Mouse (Mus musculus): Measurements from ENCODE around the gene Ppp1r2. TPM values are rescaled to one million over a fixed set of nuclear protein-coding genes. Genes with fewer than 3 reads are reported as not detected.
A peak's percentile ranks its signal among the peaks of the same experiment; 100 is the strongest.

The Ppp1r2 gene
- polyA plus RNA-seq, 1 experiment = 45.4 TPM

- Histone ChIP-seq H3K4me1 (ENCODE audit: control insufficient read depth, insufficient read depth, low read length) (peaks cover 11% of the 10 kb centered on the region), H3K4me3 (ENCODE audit: insufficient read depth, low read length) (no peak overlapping the region), H3K27ac (ENCODE audit: insufficient read depth, low read depth, low read length) (no peak overlapping the region)
- TF ChIP-seq CTCF (IDR thresholded peaks at IDR 0.05; ENCODE audit: low read depth, low read length) (no peak), POLR2A (IDR thresholded peaks at IDR 0.05; ENCODE audit: borderline replicate concordance, low read depth, low read length) (no peak)
Observed at GRCm38 (mm10) chr16:31213463-31213862, 61.6 kb downstream of the Ppp1r2 start.

- H3K4me3 ChIP-seq (ENCODE audit: insufficient read depth, low read length) = no peak overlapping the region
- H3K4me1 ChIP-seq (ENCODE audit: control insufficient read depth, insufficient read depth, low read length) = peaks cover 11% of the 10 kb centered on the region
- TF ChIP-seq POLR2A (IDR thresholded peaks at IDR 0.05; ENCODE audit: borderline replicate concordance, low read depth, low read length) = no peak
- TF ChIP-seq CTCF (IDR thresholded peaks at IDR 0.05; ENCODE audit: low read depth, low read length) = no peak
- no peak overlapping the region for H3K27ac ChIP-seq (ENCODE audit: insufficient read depth, low read depth, low read length)
Observed at GRCm38 (mm10) chr16:31211503-31211902, 63.6 kb downstream of the Ppp1r2 start.

DNA sequence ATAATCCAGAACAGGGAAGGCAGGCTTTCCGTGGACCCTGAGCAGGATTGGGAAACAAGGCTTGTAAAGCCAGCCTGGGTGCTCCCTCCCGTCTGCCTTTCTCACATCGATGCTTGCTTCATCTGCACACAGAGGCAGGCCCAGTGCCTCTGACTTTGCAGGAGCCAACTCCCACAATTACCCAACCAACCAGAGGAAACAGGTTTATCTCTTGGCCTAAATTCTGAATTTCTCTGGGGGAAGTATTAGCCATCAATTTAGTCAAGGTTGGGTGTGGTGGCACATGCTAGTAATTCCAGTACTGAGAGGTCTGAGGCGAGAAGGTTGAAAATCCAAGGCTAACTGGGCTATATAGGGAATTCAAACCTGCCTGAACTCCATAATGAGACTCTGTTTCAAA is 64.6 kb downstream of the Ppp1r2 start:
- TF ChIP-seq CTCF (IDR thresholded peaks at IDR 0.05; ENCODE audit: low read depth, low read length) (no peak), POLR2A (IDR thresholded peaks at IDR 0.05; ENCODE audit: borderline replicate concordance, low read depth, low read length) (no peak)
- Histone ChIP-seq H3K27ac (ENCODE audit: insufficient read depth, low read depth, low read length) (no peak overlapping the region), H3K4me1 (ENCODE audit: control insufficient read depth, insufficient read depth, low read length) (peaks cover 11% of the 10 kb centered on the region), H3K4me3 (ENCODE audit: insufficient read depth, low read length) (no peak overlapping the region)

GRCm38 (mm10) chr16:31209911-31210310 is 65.2 kb downstream of the Ppp1r2 start:
- no peak overlapping the region for H3K27ac ChIP-seq (ENCODE audit: insufficient read depth, low read depth, low read length)
- peak overlapping the region; percentile 52 for H3K4me3 ChIP-seq (ENCODE audit: insufficient read depth, low read length)

GRCm38 (mm10) chr16:31205726-31206125 is 69.4 kb downstream of the Ppp1r2 start:
- H3K4me1 ChIP-seq (ENCODE audit: control insufficient read depth, insufficient read depth, low read length) = peaks cover 11% of the 10 kb centered on the region
- H3K4me3 ChIP-seq (ENCODE audit: insufficient read depth, low read length) = no peak overlapping the region
- TF ChIP-seq POLR2A (IDR thresholded peaks at IDR 0.05; ENCODE audit: borderline replicate concordance, low read depth, low read length) = no peak
- TF ChIP-seq CTCF (IDR thresholded peaks at IDR 0.05; ENCODE audit: low read depth, low read length) = no peak
- H3K27ac ChIP-seq (ENCODE audit: insufficient read depth, low read depth, low read length) = no peak overlapping the region

More at GRCm38 (mm10) chr16:31209911-31210310, 65.2 kb downstream of the Ppp1r2 start:
- H3K4me1 ChIP-seq (ENCODE audit: control insufficient read depth, insufficient read depth, low read length) = peaks cover 11% of the 10 kb centered on the region
- no peak for TF ChIP-seq CTCF (IDR thresholded peaks at IDR 0.05; ENCODE audit: low read depth, low read length)
- no peak for TF ChIP-seq POLR2A (IDR thresholded peaks at IDR 0.05; ENCODE audit: borderline replicate concordance, low read depth, low read length)

DNA sequence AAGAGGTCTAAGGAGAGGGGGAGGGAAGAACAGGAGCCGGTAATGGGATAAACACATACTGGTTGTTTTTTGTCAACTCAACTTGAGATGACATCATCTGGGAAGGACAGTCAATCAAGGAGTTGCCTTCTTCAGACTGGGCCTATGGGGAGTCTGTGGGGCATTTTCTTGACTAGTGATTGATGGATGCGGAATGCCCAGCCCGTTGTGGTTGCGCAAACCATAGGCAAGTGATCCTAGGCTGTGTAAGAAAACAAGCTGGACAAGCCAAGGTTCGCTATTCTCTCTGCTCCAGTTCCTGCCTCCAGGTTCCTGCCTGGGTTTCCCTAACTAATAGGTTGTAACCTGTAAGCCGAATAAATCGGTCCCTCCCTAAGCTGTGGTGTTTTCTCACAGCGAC is 69.9 kb downstream of the Ppp1r2 start:
- Histone ChIP-seq H3K4me1 (ENCODE audit: control insufficient read depth, insufficient read depth, low read length) (peaks cover 9% of the 10 kb centered on the region), H3K27ac (ENCODE audit: insufficient read depth, low read depth, low read length) (no peak overlapping the region), H3K4me3 (ENCODE audit: insufficient read depth, low read length) (no peak overlapping the region)
- TF ChIP-seq CTCF (IDR thresholded peaks at IDR 0.05; ENCODE audit: low read depth, low read length) (no peak), POLR2A (IDR thresholded peaks at IDR 0.05; ENCODE audit: borderline replicate concordance, low read depth, low read length) (no peak)

DNA sequence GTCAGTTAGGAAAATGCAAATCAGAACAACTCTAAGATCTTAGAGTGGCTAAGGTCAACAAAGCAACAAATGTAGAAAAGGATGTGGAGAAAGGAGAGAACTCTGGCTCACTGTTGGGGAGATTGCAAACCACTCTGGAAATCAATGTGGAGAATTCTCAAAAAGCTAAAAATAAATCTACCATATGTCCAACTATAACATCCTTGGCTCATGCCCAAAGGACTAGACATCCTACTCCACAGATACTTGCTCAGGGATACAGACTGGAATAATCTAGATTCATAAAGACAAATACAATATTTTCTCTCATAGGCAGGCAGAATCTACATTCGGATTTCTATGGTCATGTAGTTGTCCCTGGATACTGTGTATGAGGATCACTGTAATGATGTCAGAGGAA is 70.9 kb downstream of the Ppp1r2 start:
- Histone ChIP-seq H3K4me1 (ENCODE audit: control insufficient read depth, insufficient read depth, low read length) (peaks cover 2% of the 10 kb centered on the region; the same call in 1 of the 2 replicates), H3K4me3 (ENCODE audit: insufficient read depth, low read length) (no peak overlapping the region), H3K27ac (ENCODE audit: insufficient read depth, low read depth, low read length) (no peak overlapping the region)
- TF ChIP-seq POLR2A (IDR thresholded peaks at IDR 0.05; ENCODE audit: borderline replicate concordance, low read depth, low read length) = no peak
- TF ChIP-seq CTCF (IDR thresholded peaks at IDR 0.05; ENCODE audit: low read depth, low read length) = no peak

DNA sequence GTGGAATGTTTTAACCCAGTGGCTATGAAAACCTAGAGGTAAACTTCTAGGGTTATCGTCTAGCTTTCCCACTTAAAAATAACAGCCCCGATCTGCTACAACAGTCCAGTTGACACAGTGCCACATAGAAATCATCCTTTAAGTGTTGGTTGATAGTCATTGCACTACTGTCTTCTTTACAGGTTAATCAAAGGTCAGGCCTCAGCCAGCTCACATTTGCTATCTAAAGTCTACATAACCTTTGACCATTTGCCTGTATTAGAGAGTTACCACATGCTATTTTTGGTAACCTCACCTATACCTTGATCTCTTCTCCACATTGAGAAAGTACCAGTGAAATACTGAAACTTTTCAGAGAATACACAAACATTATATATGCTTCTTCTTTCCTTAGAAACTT is 73.4 kb downstream of the Ppp1r2 start:
- Histone ChIP-seq H3K27ac (ENCODE audit: insufficient read depth, low read depth, low read length) (no peak overlapping the region), H3K4me1 (ENCODE audit: control insufficient read depth, insufficient read depth, low read length) (peaks cover 10% of the 10 kb centered on the region), H3K4me3 (ENCODE audit: insufficient read depth, low read length) (no peak overlapping the region)
- TF ChIP-seq POLR2A (IDR thresholded peaks at IDR 0.05; ENCODE audit: borderline replicate concordance, low read depth, low read length) (no peak), CTCF (IDR thresholded peaks at IDR 0.05; ENCODE audit: low read depth, low read length) (no peak)

Other genes starting within 250 kb of the Ppp1r2 start
- 12.5 and 12.7 TPM in 2 replicates for gene Xxylt1, start 193.8 kb downstream of the Ppp1r2 start, polyA plus RNA-seq (2012; ENCODE audit: insufficient read depth, insufficient read length, missing spikeins)
- gene Acap2, start 74.0 kb downstream of the Ppp1r2 start, polyA plus RNA-seq (2012; ENCODE audit: insufficient read depth, insufficient read length, missing spikeins) = 55.2 and 62.9 TPM in 2 replicates
- gene Apod, start 39.5 kb upstream of the Ppp1r2 start, polyA plus RNA-seq (2012; ENCODE audit: insufficient read depth, insufficient read length, missing spikeins) = 0.60 TPM in 1 of 2 replicates, not detected in the other
- 1.5 and 2.2 TPM in 2 replicates for gene Bdh1, start 147.0 kb upstream of the Ppp1r2 start, polyA plus RNA-seq (2012; ENCODE audit: insufficient read depth, insufficient read length, missing spikeins)